Mouse (Mus musculus) CH12.LX (cell line): ENCODE measurements around the gene Xntrpc. TPM values are rescaled to one million over a fixed set of nuclear protein-coding genes. Genes with fewer than 3 reads are reported as not detected.
"Not testable (repeated sequence)": the region's sequence is repeated elsewhere in the genome, so short reads cannot be mapped to it uniquely, and the experiment has no call there.

Experiments used
- DNase-seq: peaks from one replicate; pipeline ENCODE4 v3.0.0-alpha.2; 2013; ENCODE audit errors: extremely low read depth
- H3K27ac ChIP-seq: 2 replicates; pipeline ENCODE4 v1.5.1; 2012; ENCODE audit warnings: low read depth, mild to moderate bottlenecking, control low read depth, moderate library complexity; ENCODE audit not compliant: insufficient read depth
- H3K27me3 ChIP-seq: replicated peaks from 2 replicates; pipeline ENCODE3; 2012; ENCODE audit warnings: inconsistent platforms
- H3K36me3 ChIP-seq, 2 experiments: replicated peaks in 1 of 2; 2 replicates each; pipeline versions ENCODE3 to v1.6.1; 2012; ENCODE audit warnings: inconsistent platforms in 1 of 2, low read length in 1 of 2, mild to moderate bottlenecking in 1 of 2, mixed read lengths in 1 of 2, moderate library complexity in 1 of 2; ENCODE audit not compliant: control insufficient read depth in 1 of 2, insufficient read depth in 1 of 2
- H3K4me1 ChIP-seq, 2 experiments: 2 replicates each; pipeline ENCODE4 v1.6.1; 2012; ENCODE audit warnings: inconsistent platforms in 1 of 2, moderate library complexity in 1 of 2; ENCODE audit not compliant: insufficient read depth in 2 of 2, control insufficient read depth in 1 of 2
- H3K4me2 ChIP-seq: 2 replicates; pipeline ENCODE4 v1.6.1; 2012; ENCODE audit warnings: low read depth, mild to moderate bottlenecking, control low read depth; ENCODE audit not compliant: poor library complexity, insufficient read depth, severe bottlenecking
- H3K4me3 ChIP-seq, 3 experiments: fragments of 150-350 bp in 1 of 3; sonication (generic) in 1 of 3; replicated peaks in 1 of 3; 2 replicates each; pipeline versions ENCODE3 to v1.5.1; 2011 to 2012; ENCODE audit warnings: low read depth in 2 of 3, low read length in 2 of 3, mild to moderate bottlenecking in 2 of 3, moderate library complexity in 2 of 3, control low read depth in 1 of 3, improper control_type of control experiment in 1 of 3, inconsistent platforms in 1 of 3, mixed read lengths in 1 of 3; ENCODE audit not compliant: poor library complexity in 1 of 3
- H3K79me2 ChIP-seq: replicated peaks from 2 replicates; pipeline ENCODE4 v1.6.1; 2012; ENCODE audit warnings: mild to moderate bottlenecking, moderate library complexity; ENCODE audit not compliant: control insufficient read depth, poor library complexity, insufficient read depth, severe bottlenecking; ENCODE audit errors: extremely low read depth
- H3K9ac ChIP-seq: 2 replicates; pipeline ENCODE4 v1.6.1; 2012; ENCODE audit warnings: low read depth, mild to moderate bottlenecking, control low read depth, moderate library complexity; ENCODE audit not compliant: insufficient read depth
- H3K9me3 ChIP-seq: replicated peaks from 2 replicates; pipeline ENCODE3; 2012; ENCODE audit warnings: low read length, inconsistent platforms, mixed read lengths
- CHD2 ChIP-seq: IDR thresholded peaks from 2 replicates; pipeline ENCODE4 v1.6.1; 2011; ENCODE audit warnings: low read length, improper control_type of control experiment
- CTCF ChIP-seq, 2 experiments: IDR thresholded peaks in 1 of 2; conservative IDR thresholded peaks in 1 of 2; 2 replicates each; pipeline ENCODE4 v1.5.1; 2011 to 2012; ENCODE audit warnings: low read depth in 2 of 2, low read length in 2 of 2, improper control_type of control experiment in 1 of 2, inconsistent platforms in 1 of 2, mild to moderate bottlenecking in 1 of 2, moderate library complexity in 1 of 2
- ELF1 ChIP-seq: IDR thresholded peaks from 2 replicates; pipeline ENCODE4 v1.6.1; 2014; ENCODE audit warnings: low read depth, mild to moderate bottlenecking, inconsistent platforms, low read length, improper control_type of control experiment
- GABPA ChIP-seq: IDR thresholded peaks from 2 replicates; pipeline ENCODE4 v1.6.1; 2012; ENCODE audit warnings: low read depth, low read length, improper control_type of control experiment, inconsistent platforms; ENCODE audit not compliant: insufficient replicate concordance
- MAFK ChIP-seq: IDR thresholded peaks from 2 replicates; pipeline ENCODE4 v1.6.1; 2011; ENCODE audit warnings: low read length, improper control_type of control experiment; ENCODE audit not compliant: insufficient replicate concordance
- RAD21 ChIP-seq: IDR thresholded peaks from 2 replicates; pipeline ENCODE4 v1.6.1; 2011; ENCODE audit warnings: low read depth, mild to moderate bottlenecking, low read length, improper control_type of control experiment, moderate library complexity
- SMC3 ChIP-seq: IDR thresholded peaks from 2 replicates; pipeline ENCODE4 v1.6.1; 2011; ENCODE audit warnings: low read depth, low read length, improper control_type of control experiment
- TBP ChIP-seq: conservative IDR thresholded peaks from 2 replicates; pipeline ENCODE4 v1.6.1; 2011; ENCODE audit warnings: low read depth, low read length, improper control_type of control experiment
- UBTF ChIP-seq: IDR thresholded peaks from 2 replicates; pipeline ENCODE4 v1.6.1; 2012; ENCODE audit warnings: low read depth, mild to moderate bottlenecking, inconsistent platforms, low read length, improper control_type of control experiment, moderate library complexity
- USF1 ChIP-seq: IDR thresholded peaks from 2 replicates; pipeline ENCODE4 v1.6.1; 2014; ENCODE audit warnings: low read depth, mild to moderate bottlenecking, inconsistent platforms, low read length, improper control_type of control experiment
- ZC3H11A ChIP-seq: IDR thresholded peaks from 2 replicates; pipeline ENCODE4 v1.6.1; 2012; ENCODE audit warnings: low read depth, mild to moderate bottlenecking, inconsistent platforms, low read length, improper control_type of control experiment
- ZNF384 ChIP-seq: IDR thresholded peaks from 2 replicates; pipeline ENCODE4 v1.6.1; 2012; ENCODE audit warnings: low read depth, low read length, improper control_type of control experiment, inconsistent platforms
- dilution Hi-C: fragments of 300-500 bp; cut with MboI; formaldehyde crosslinking; loops from 2 replicates; pipeline ENCODE4 v1.14.3; 2020; ENCODE audit warnings: low sequenced_read_pairs; ENCODE audit not compliant: extremely low pct_unique_long_range_greater_than_20kb, extremely low pct_ligation_motif_present
- in situ Hi-C: fragments of 300-500 bp; cut with MboI; formaldehyde crosslinking; loops from 3 replicates; pipeline ENCODE4 v1.14.3; 2019; ENCODE audit warnings: low sequenced_read_pairs, low pct_ligation_motif_present, low pct_unique_long_range_greater_than_20kb, mixed read lengths
- polyA plus RNA-seq: library from polyadenylated mRNA; unstranded; fragments of >175 nt; gene quantifications from 2 replicates; pipeline ENCODE4 v1.2.1, GENCODE M21; 2012; ENCODE audit warnings: low read depth; ENCODE audit not compliant: insufficient read length
- total RNA-seq, 2 experiments: library from RNA; depleted of rRNA; stranded (reverse); fragments of 300-350 nt in 1 of 2; fragments of >200 nt in 1 of 2; gene quantifications; 2 replicates each; pipeline ENCODE4 v1.2.3; 2012 to 2014

Gene Xntrpc
- total and polyA plus RNA-seq, 3 experiments = 0.64 to 1.9 (median 1.7) TPM

GRCm38 (mm10) chr7:102042314-102042713 lies 23.2 kb upstream of the Xntrpc start:
- dilution Hi-C loops = no loop called here
- Histone ChIP-seq H3K27ac (no peak overlapping the region), H3K9me3 (no peaks in the 10 kb centered on the region), H3K36me3 (peaks cover 28 to 65% of the 10 kb centered on the region in 2 experiments)
- DNase-seq = no peak
- no peak for TF ChIP-seq GABPA
- TF ChIP-seq USF1 = no peak
- TF ChIP-seq CHD2 = no peak
- no peak for TF ChIP-seq UBTF
- TF ChIP-seq, all 38 proteins: peak for 0
- Histone ChIP-seq H3K79me2 (no peaks in the 10 kb centered on the region; the same call in 1 of the 2 replicates), H3K4me2 (no peak overlapping the region), H3K4me3 (no peak overlapping the region), H3K4me1 (0 out of 4 replicates have a peak, but pooled peaks cover 0 to 3% of the 10 kb centered on the region in 2 experiments), H3K27me3 (no peaks in the 10 kb centered on the region), H3K9ac (no peak overlapping the region)
- in situ Hi-C loops = no loop called here

- DNase-seq = peak; percentile 24
- in situ Hi-C loops = not testable (repeated sequence)
Measured at GRCm38 (mm10) chr7:102048524-102048923, 17.0 kb upstream of the Xntrpc start.

GRCm38 (mm10) chr7:102061353-102061752 lies 4.2 kb upstream of the Xntrpc start:
- TF ChIP-seq TBP (no peak), ELF1 (no peak), USF1 (no peak), MAFK (no peak), ZC3H11A (no peak)
- Histone ChIP-seq H3K79me2 (peaks cover 47% of the 10 kb centered on the region), H3K4me3 (no peak overlapping the region), H3K4me1 (peaks cover 7 to 35% of the 10 kb centered on the region in 2 experiments), H3K27me3 (no peaks in the 10 kb centered on the region), H3K36me3 (peaks cover 5 to 34% of the 10 kb centered on the region in 2 experiments), H3K27ac (no peak overlapping the region), H3K4me2 (no peak overlapping the region), H3K9ac (no peak overlapping the region), H3K9me3 (no peaks in the 10 kb centered on the region)
- in situ Hi-C loops = loop anchor here (10.0 kb wide), 1 partner anchor 397 kb away; the partner anchor contains the start of gene Clpb
- DNase-seq = no peak
- dilution Hi-C loops = no loop called here

More at GRCm38 (mm10) chr7:102048524-102048923, 17.0 kb upstream of the Xntrpc start:
- H3K4me2 ChIP-seq, H3K79me2 ChIP-seq, H3K9ac ChIP-seq, H3K4me1 ChIP-seq, H3K9me3 ChIP-seq, dilution Hi-C loops, H3K27me3 ChIP-seq, H3K27ac ChIP-seq, H3K4me3 ChIP-seq: not testable (repeated sequence)
- TF ChIP-seq ZNF384 (peak; percentile 64), SMC3 (peak; percentile 28), RAD21 (peak; percentile 27), CTCF (conservative IDR thresholded peaks at IDR 0.05 in 1 of 2, IDR thresholded peaks at IDR 0.05 in 1 of 2; ENCODE audit: low read depth in 2 of 2, low read length in 2 of 2) (peak; percentile 6 to 47; a peak in 2 of 4 replicates)
- H3K36me3 ChIP-seq = peaks cover 0 to 42% of the 10 kb centered on the region in 2 experiments
